Mouse (Mus musculus): ENCODE data around the gene Asb9. TPM values are rescaled to one million over a fixed set of nuclear protein-coding genes. Genes with fewer than 3 reads are reported as not detected.

Gene Asb9
- polyA plus RNA-seq, 1 experiment from 2014 or later, result 1.2 TPM

Other genes starting within 250 kb of the Asb9 start
- 0.24 and 0.58 TPM in 2 replicates for gene Bmx, start 248.1 kb upstream of the Asb9 start, polyA plus RNA-seq (2016; fragmentation: Nextera tagmentation; extraction: Ambion mirVana)
- gene Pir, start 237.0 kb upstream of the Asb9 start, polyA plus RNA-seq (2016; fragmentation: Nextera tagmentation; extraction: Ambion mirVana), result 7.1 and 8.6 TPM in 2 replicates
- 4.0 and 4.5 TPM in 2 replicates for gene Vegfd, start 132.9 kb upstream of the Asb9 start, polyA plus RNA-seq (2016; fragmentation: Nextera tagmentation; extraction: Ambion mirVana)
- 16.1 and 17.6 TPM in 2 replicates for gene Piga, start 86.5 kb upstream of the Asb9 start, polyA plus RNA-seq (2016; fragmentation: Nextera tagmentation; extraction: Ambion mirVana)
- gene Asb11, start 69.3 kb upstream of the Asb9 start, polyA plus RNA-seq (2016; fragmentation: Nextera tagmentation; extraction: Ambion mirVana), result not detected in 2 replicates